Mouse (Mus musculus): ENCODE results near the gene Cryga. TPM values are rescaled to one million over a fixed set of nuclear protein-coding genes. Genes with fewer than 3 reads are reported as not detected.
"Not testable (repeated sequence)": the region's sequence is repeated elsewhere in the genome, so short reads cannot be mapped to it uniquely, and the experiment has no call there.

The Cryga gene
- polyA plus RNA-seq, 1 experiment from 2014 or later = 0.26 TPM

GRCm38 (mm10) chr1:65082188-65082587 lies 21.0 kb downstream of the Cryga start, which contains the start of gene Crygb:
Crygb (minus strand) TSS chr1:65082288.
- no peaks in the 10 kb centered on the region for H3K4me1 ChIP-seq (replicated peaks)
- H3K36me3 ChIP-seq = no peaks in the 10 kb centered on the region
- WGBS = 35% methylated on average over 7 of the region's 7 CpGs
- no peaks in the 10 kb centered on the region for H3K9me3 ChIP-seq
- H3K27me3 ChIP-seq = no peaks in the 10 kb centered on the region
- H3K9ac ChIP-seq = no peak within 1 kb of the TSS
- H3K4me3 ChIP-seq = no peak within 1 kb of the TSS
- H3K4me2 ChIP-seq = 0 out of 2 replicates have a peak within 1 kb of the TSS, but pooled peaks have one; percentile 15
- ATAC-seq (ENCODE audit: low FRiP score, low read depth) = no peak
- no peak within 1 kb of the TSS for H3K27ac ChIP-seq (replicated peaks)

GRCm38 (mm10) chr1:65075607-65076006 lies 27.6 kb downstream of the Cryga start:
- H3K27me3 ChIP-seq = no peaks in the 10 kb centered on the region
- H3K27ac ChIP-seq (replicated peaks) = no peak overlapping the region
- WGBS = 34% methylated on average over 5 of the region's 5 CpGs
- H3K9ac ChIP-seq = no peak overlapping the region
- no peaks in the 10 kb centered on the region for H3K9me3 ChIP-seq
- no peaks in the 10 kb centered on the region for H3K36me3 ChIP-seq
- no peaks in the 10 kb centered on the region for H3K4me1 ChIP-seq (replicated peaks)
- no peak for ATAC-seq (ENCODE audit: low FRiP score, low read depth)
- H3K4me3 ChIP-seq = no peak overlapping the region
- H3K4me2 ChIP-seq = no peak overlapping the region

GRCm38 (mm10) chr1:65073589-65073988 lies 29.6 kb downstream of the Cryga start, which contains the start of gene Crygc:
Crygc (minus strand) TSS chr1:65073689.
- WGBS = 56% methylated on average over 6 of the region's 6 CpGs
- no peak within 1 kb of the TSS for H3K9ac ChIP-seq
- no peaks in the 10 kb centered on the region for H3K27me3 ChIP-seq
- no peak within 1 kb of the TSS for H3K27ac ChIP-seq (replicated peaks)
- H3K4me3 ChIP-seq = no peak within 1 kb of the TSS
- ATAC-seq (ENCODE audit: low FRiP score, low read depth) = no peak
- no peak within 1 kb of the TSS for H3K4me2 ChIP-seq
- H3K4me1 ChIP-seq (replicated peaks) = no peaks in the 10 kb centered on the region
- no peaks in the 10 kb centered on the region for H3K36me3 ChIP-seq
- no peaks in the 10 kb centered on the region for H3K9me3 ChIP-seq

- Histone ChIP-seq H3K4me2 (no peak overlapping the region), H3K9me3 (no peaks in the 10 kb centered on the region), H3K27ac (replicated peaks) (no peak overlapping the region), H3K27me3 (no peaks in the 10 kb centered on the region), H3K36me3 (no peaks in the 10 kb centered on the region), H3K4me3 (no peak overlapping the region), H3K4me1 (replicated peaks) (no peaks in the 10 kb centered on the region), H3K9ac (no peak overlapping the region)
- ATAC-seq (ENCODE audit: low FRiP score, low read depth) = no peak
Measured at GRCm38 (mm10) chr1:65067842-65068241, 35.3 kb downstream of the Cryga start.

- Histone ChIP-seq H3K4me3 (no peak overlapping the region), H3K9ac (no peak overlapping the region), H3K9me3 (no peaks in the 10 kb centered on the region), H3K27ac (replicated peaks) (no peak overlapping the region), H3K4me2 (no peak overlapping the region), H3K36me3 (no peaks in the 10 kb centered on the region), H3K27me3 (no peaks in the 10 kb centered on the region), H3K4me1 (replicated peaks) (no peaks in the 10 kb centered on the region)
- no peak for ATAC-seq (ENCODE audit: low FRiP score, low read depth)
- 76% methylated on average over 15 of the region's 15 CpGs for WGBS
Measured at GRCm38 (mm10) chr1:65064201-65064600, 39.0 kb downstream of the Cryga start.

- Histone ChIP-seq H3K27ac (replicated peaks) (no peak within 1 kb of the TSS), H3K4me2 (no peak within 1 kb of the TSS), H3K4me3 (no peak within 1 kb of the TSS), H3K36me3 (no peaks in the 10 kb centered on the region), H3K27me3 (no peaks in the 10 kb centered on the region), H3K9ac (no peak within 1 kb of the TSS), H3K4me1 (replicated peaks) (no peaks in the 10 kb centered on the region), H3K9me3 (no peaks in the 10 kb centered on the region)
- no peak for ATAC-seq (ENCODE audit: low FRiP score, low read depth)
- WGBS = 46% methylated on average over 8 of the region's 8 CpGs
Measured at GRCm38 (mm10) chr1:65063352-65063751, 39.8 kb downstream of the Cryga start, which contains the start of gene Crygd. Crygd (minus strand) TSS chr1:65063452.

- ATAC-seq (ENCODE audit: low FRiP score, low read depth) = no peak
- WGBS = 32% methylated on average over 2 of the region's 2 CpGs
- H3K4me2 ChIP-seq = no peak overlapping the region
Measured at GRCm38 (mm10) chr1:65052140-65052539, 51.0 kb downstream of the Cryga start.

GRCm38 (mm10) chr1:65051696-65052095 lies 51.5 kb downstream of the Cryga start:
- Histone ChIP-seq H3K4me1 (replicated peaks) (no peaks in the 10 kb centered on the region), H3K4me3 (no peak overlapping the region), H3K4me2 (no peak overlapping the region), H3K9me3 (no peaks in the 10 kb centered on the region), H3K36me3 (no peaks in the 10 kb centered on the region), H3K9ac (no peak overlapping the region), H3K27ac (replicated peaks) (no peak overlapping the region), H3K27me3 (no peaks in the 10 kb centered on the region)
- 57% methylated on average over 7 of the region's 7 CpGs for WGBS
- no peak for ATAC-seq (ENCODE audit: low FRiP score, low read depth)

More at GRCm38 (mm10) chr1:65052140-65052539, 51.0 kb downstream of the Cryga start:
- H3K27ac ChIP-seq (replicated peaks) = no peak overlapping the region
- H3K9me3 ChIP-seq = no peaks in the 10 kb centered on the region
- no peaks in the 10 kb centered on the region for H3K36me3 ChIP-seq
- H3K4me3 ChIP-seq = no peak overlapping the region
- no peak overlapping the region for H3K9ac ChIP-seq
- H3K4me1 ChIP-seq (replicated peaks) = no peaks in the 10 kb centered on the region
- no peaks in the 10 kb centered on the region for H3K27me3 ChIP-seq

- 39% methylated on average over 11 of the region's 12 CpGs for WGBS
- not testable (repeated sequence) for H3K27ac ChIP-seq (replicated peaks); H3K4me2 ChIP-seq; H3K9ac ChIP-seq; H3K4me1 ChIP-seq (replicated peaks); H3K4me3 ChIP-seq; H3K36me3 ChIP-seq; ATAC-seq (ENCODE audit: low FRiP score, low read depth); H3K27me3 ChIP-seq; H3K9me3 ChIP-seq
Measured at GRCm38 (mm10) chr1:65050952-65051351, 52.2 kb downstream of the Cryga start, which contains the start of gene Cryge. Cryge (minus strand) TSS chr1:65051149.

Other genes with a start within 250 kb of the Cryga start
- gene Plekhm3, start 146.5 kb downstream of the Cryga start, polyA plus RNA-seq (2015; fragmentation: Nextera tagmentation; extraction: Ambion mirVana) = 11.1 and 13.2 TPM in 2 replicates
- 0.18 TPM in 1 of 2 replicates, not detected in the other for gene Akr1cl, start 70.6 kb downstream of the Cryga start, polyA plus RNA-seq (2015; fragmentation: Nextera tagmentation; extraction: Ambion mirVana)
- gene Cryge, start 52.2 kb downstream of the Cryga start, polyA plus RNA-seq (2015; fragmentation: Nextera tagmentation; extraction: Ambion mirVana) = not detected in 2 replicates
- gene Crygd, start 39.9 kb downstream of the Cryga start, polyA plus RNA-seq (2015; fragmentation: Nextera tagmentation; extraction: Ambion mirVana) = 0.34 TPM in 1 of 2 replicates, not detected in the other
- gene Crygc, start 29.7 kb downstream of the Cryga start, polyA plus RNA-seq (2015; fragmentation: Nextera tagmentation; extraction: Ambion mirVana) = not detected in 2 replicates
- gene Crygb, start 21.1 kb downstream of the Cryga start, polyA plus RNA-seq (2015; fragmentation: Nextera tagmentation; extraction: Ambion mirVana) = 0.43 and 0.54 TPM in 2 replicates
- gene Gm28845, start 16.2 kb upstream of the Cryga start, polyA plus RNA-seq (2015; fragmentation: Nextera tagmentation; extraction: Ambion mirVana) = not detected in 2 replicates
- gene D630023F18Rik, start 19.8 kb upstream of the Cryga start, polyA plus RNA-seq (2015; fragmentation: Nextera tagmentation; extraction: Ambion mirVana) = 2.0 and 2.4 TPM in 2 replicates
- 465 and 481 TPM in 2 replicates for gene Idh1, start 83.1 kb upstream of the Cryga start, polyA plus RNA-seq (2015; fragmentation: Nextera tagmentation; extraction: Ambion mirVana)
- gene Pikfyve, start 83.3 kb upstream of the Cryga start, polyA plus RNA-seq (2015; fragmentation: Nextera tagmentation; extraction: Ambion mirVana) = 10.9 and 11.5 TPM in 2 replicates
- gene Pth2r, start 178.7 kb upstream of the Cryga start, polyA plus RNA-seq (2015; fragmentation: Nextera tagmentation; extraction: Ambion mirVana) = 2.5 and 2.6 TPM in 2 replicates